Mouse (Mus musculus) megakaryocyte, adult 5-6 weeks (primary cell): ENCODE data around the gene Pdss2. TPM values are rescaled to one million over a fixed set of nuclear protein-coding genes. Genes with fewer than 3 reads are reported as not detected.

Source experiments
- ATAC-seq: 2 replicates; pipeline ENCODE4 v1.8.0; 2016; ENCODE audit warnings: mild to moderate bottlenecking, inconsistent platforms; ENCODE audit not compliant: poor library complexity, severe bottlenecking
- total RNA-seq, 2 experiments: library from RNA; stranded (forward) in 1 of 2; stranded (reverse) in 1 of 2; fragments of 153-499, 151-499 nt in 1 of 2; fragments of 221-1000, 200-1000 nt in 1 of 2; gene quantifications; 2 replicates each; pipeline versions ENCODE4 v1.2.3 to v1.2.4; 2015 to 2017

Pdss2 gene
- total RNA-seq (2015), result 2.7 and 5.8 TPM in 2 replicates
- total RNA-seq (2017), result 10.1 and 11.4 TPM in 2 replicates

DNA sequence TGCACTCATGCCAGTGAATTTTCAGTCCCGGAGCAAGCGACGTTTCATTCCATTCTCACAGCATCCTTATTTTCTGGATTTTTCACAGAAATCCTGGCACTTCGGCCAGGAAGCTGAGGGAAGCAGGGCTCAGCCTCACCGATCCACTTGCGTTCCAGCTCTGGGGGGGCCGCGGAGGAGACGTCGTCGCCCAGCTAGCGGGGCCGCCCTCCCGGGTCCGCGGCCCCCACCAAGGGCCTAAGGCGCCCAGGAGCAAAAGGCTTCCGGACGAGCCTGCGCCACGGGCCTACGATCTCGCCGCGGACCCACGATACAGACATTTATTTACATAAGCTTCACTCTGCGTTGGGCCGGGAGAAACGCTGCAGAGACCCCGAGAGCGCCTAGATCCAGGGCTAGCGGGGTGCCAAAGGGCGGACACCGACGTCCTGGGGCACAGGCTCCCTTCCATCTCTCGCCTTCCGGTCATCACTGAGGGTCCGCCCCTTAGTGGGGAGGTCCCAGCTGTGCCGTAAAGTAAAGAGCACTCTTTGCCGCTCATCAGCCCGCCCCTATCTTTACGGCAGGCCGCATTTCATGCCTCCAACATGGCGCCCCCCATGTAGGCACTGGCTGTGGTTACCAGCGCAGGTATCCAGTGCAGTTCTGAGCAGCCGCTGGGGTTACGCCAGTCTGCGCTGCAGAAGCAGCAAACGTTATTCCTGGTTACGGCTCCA is at the start of gene Pdss2:
Pdss2 (plus strand) TSS at position 577 of the 716 bp plus-strand sequence.
- ATAC-seq, result peak; percentile 99

DNA sequence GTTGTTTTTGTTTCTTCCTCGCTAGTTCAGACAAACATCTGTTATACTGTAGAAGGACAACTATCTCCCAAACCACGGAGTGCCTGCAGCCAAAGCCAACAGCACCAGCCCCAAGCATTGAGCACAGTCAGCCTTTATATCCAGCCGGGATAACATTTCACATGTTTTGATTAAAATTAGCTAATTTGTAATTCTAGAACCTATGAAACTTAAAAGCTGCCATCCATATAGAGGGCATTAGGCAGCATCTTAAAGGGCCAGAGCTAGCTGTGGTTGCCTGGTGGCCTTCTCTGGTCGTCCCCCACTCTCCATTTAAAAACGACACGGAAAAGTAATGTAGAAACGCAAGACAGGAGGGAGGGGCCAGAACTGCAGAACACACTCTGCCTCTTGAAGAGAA is 49.2 kb upstream of the Pdss2 start:
- no peak for ATAC-seq

DNA sequence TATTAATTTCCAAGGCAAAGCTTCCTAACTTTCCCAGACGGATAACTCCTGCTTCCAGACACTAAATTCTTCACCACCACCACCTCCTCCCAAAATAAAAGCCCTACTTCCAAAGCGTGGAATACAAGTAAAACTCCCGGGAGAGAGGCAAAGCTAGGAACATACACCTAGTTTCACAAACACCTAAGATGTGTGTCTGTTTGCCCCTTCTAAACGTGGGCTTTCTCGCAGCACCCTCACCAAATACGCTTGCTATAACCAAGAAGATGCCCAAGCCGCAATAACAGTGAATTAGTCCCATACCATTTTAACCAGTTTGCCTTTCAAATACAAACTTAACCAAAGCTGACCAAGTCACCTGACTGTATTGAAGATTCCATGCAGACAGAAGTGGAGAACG is 48.7 kb upstream of the Pdss2 start:
- ATAC-seq, result no peak

DNA sequence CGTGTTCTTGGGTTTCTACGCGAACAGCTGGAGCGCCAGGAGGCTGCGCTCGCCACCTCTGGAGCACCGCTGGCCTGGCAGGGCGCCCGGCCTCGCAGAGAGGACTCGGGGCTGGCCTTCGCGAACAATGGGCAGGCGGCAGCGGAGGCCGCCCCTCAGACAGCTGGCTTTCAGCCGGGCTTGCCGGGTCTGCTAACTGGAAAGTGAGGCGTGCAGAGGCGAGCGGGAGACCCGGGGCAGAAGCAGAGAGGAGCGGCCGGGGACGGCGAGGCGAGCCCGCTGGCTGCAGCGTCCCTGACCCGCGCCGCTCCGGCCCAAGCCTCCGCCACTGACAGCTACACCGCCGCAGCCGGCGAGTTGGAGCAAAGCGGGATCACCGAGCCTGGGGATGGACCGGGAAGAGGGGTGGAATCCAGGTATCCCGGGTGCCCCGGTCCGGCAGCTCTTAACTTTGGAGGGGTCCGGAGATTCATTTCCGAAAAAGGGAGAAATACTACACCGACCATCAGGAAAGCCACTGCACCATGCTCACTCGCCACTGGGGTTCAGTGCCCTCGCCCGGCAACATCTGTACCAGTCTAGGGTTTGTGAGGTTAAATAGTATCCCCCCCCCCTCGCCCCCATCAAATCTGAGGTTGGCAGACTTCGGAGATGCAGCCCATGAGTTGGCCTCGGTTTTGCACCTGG is 48.0 kb upstream of the Pdss2 start:
- no peak for ATAC-seq

DNA sequence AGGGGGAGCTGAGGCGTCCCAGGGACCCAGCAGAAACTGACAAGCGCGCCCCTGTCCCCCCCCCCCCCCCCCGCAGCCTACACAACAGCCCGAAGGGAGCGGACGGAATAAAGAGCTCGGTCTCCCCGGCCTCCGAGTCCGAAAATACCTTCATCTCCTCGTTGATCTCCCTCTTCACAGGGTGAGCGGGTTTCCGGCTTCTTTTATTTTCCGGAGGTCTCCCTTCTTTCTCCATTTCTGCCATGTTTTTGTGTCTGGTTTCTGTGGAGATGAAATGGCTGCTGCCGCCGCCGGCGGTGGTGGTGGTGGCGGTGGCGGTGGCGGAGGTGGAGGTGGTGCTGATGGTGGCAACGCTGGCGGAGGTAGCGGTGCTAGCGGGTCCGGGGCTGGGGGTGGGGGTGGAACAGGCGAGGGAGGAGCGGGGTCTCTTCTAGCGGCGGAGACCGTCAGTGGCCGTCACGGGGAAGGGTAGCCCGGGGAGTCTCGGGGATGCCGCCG is 47.4 kb upstream of the Pdss2 start:
- ATAC-seq, result no peak

DNA sequence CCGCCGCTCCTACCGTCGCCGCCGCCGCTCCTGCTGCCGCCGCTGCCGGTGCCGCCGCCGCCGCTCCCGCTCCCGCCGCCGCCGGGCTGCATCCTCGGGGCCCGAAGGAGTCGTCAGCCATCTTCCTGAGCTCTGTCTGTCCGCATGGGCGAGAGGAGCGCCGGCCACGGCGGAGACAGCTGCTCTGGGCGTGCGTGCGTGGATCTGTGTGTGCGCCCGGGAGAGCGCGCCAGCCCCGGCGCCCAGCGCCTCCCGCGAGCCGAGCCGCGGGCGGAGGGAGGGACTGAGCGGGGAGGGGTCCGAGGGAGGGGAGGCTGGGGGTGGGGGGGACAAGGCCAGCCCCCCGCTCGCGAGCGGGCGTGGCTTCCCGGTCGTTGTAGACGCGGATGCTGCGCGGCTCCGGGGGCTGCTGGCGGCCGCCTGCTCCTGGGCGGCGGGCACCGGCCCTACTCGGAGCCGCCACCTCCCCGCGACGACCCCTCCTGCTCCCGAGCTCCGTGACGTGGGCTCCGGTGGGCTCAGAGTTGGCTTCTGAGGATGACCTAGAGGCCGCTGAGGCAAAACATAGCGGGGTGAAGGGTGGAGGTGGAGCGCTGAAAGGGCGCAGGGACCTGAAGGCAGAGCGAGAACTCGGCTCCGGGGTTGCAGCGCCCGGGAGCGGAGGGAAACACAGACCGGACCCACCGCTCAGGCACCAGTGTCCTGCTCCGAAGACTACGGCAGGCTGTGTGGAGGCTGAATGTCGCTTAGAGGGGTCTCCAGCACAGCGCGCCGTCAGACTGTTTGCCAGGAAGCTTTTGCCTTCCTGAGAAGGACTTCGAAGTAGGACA is 46.7 kb upstream of the Pdss2 start, which contains the start of the genes Sobp and 9030612E09Rik:
Sobp (minus strand) TSS at position 205 of the 830 bp plus-strand sequence.
9030612E09Rik (plus strand) TSS at position 379 of the 830 bp plus-strand sequence.
- no peak for ATAC-seq

DNA sequence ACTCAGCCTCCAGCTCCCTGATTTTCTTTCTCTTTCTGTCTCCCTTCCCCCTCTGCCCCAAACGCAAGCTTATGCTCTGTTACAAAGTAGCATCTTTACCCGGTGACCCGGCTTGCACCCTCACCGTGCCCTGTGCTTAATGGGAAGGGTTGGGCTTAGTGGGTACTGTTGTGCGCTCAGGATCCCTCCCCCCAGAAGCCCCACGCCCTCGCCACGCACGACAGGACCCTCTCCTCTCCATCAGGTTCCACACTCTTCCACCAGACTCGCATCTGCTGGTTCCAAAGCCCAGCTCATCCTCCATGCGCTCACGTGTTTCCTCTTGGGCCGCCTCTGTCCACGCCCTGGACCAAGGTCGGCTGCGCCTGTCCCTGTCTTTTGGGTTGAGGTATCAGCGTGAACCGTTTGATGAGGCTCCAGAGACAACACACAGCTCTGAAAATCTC is 46.1 kb upstream of the Pdss2 start:
- no peak for ATAC-seq

DNA sequence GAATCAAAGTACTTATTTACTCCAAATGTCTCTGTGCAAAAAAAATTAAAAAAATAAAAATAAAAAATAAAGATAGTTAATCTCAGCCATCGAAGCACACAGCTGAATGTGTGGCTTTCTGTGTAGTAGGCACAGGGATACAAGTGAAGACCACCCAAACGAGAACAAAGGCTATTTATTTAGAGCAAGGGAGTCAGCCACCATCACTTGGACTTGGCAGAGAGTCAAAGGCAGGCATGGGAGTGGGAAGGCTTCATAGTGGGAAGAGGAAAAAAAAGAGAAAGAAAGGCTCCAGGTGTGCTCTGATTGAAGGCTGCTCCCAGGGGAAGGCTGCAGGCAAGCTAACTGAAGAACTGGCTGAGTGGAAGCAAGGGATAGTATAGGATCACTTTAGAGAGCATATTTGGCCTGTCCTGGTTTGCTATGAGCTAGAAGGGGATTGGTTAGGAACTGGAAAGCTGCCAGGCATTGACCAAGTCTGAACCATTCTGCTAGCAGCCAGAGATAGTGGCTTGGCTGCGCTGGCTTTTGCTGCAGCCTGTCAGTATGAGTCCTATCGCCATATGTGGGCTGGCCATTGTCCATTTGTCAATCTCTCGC is 40.9 kb upstream of the Pdss2 start:
- no peak for ATAC-seq

DNA sequence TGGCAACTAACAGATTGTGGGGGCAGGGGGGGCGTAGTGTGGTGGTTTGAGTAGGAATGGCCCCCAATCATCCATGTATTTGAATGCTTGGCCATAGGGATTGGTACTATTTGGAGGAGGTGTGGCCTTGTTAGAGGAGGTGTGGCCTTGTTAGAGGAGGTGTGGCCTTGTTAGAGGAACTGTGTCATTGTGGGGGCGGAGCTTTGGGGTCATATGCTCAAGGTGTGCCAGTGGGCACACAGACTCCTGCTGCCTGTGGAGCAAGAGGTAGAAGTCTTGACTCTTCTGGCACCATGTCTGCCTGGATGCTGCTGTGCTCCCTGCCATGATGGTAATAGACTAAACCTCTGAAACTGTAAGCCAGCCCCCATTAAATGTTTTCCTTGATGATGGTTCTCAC is 21.1 kb upstream of the Pdss2 start:
- ATAC-seq, result no peak

DNA sequence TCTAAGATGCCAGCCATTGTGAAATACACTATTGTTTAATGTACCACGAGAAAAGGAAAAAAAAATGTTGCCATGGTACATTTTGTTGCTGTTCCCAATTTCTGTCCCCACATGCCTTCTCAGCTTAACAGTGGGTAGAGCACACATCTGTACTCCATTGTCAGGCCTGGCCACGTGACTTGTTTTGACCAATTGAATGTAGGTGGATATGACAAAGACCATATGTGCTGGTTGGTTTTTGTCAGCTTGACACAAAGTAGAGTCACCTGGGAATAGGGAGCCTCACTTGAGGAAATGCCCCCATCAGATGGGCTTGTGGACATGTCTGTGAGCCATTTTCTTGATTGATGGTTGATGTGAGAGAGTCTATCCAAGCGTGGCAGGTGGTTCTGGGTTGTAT is 17.4 kb upstream of the Pdss2 start:
- no peak for ATAC-seq

DNA sequence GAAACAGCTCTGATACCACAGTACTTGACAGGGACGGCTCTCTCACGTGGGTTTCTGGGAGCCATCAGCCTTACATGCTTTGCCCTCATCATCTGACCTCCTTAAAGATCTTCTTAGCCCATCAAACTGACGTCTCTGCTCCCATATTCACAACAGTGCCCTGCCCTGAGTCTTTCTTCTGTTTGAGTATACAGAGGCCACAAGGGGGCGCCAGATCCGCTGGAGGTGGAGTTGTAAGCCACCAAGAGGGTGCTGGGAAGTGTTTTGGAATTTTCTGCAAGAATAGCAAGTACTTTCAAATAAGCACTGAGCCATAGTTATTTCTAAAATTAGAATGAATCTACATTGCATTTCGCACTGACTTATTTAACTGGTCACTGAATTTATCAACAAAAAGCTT is 9.4 kb upstream of the Pdss2 start:
- peak; percentile 63; the same call in 1 of the 2 replicates for ATAC-seq

DNA sequence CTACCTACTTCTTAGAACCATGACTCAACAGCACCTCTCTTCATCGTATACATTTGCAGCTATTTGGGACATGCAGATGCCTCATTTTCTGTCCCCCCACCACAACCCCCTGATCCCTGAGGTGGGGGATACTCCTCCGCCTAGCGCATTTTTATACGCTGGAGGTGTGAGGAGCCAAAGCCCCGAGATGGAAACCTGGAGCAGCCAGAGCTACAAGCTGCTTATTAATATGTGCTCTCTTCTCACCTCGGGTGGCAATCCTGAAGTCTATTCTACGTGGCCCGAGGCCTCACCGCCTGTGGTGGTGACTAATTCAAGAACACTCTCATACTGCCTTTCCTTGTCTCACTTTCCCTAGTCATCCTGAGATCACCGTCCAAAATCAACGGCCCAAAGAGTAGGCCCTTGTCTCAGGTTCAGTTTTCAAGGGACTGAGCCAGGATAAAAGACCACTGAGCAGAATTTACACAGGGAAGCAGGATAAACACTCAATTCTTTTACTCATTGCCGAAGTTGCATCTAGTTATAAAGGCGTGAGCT is 3.9 kb upstream of the Pdss2 start:
- no peak for ATAC-seq

DNA sequence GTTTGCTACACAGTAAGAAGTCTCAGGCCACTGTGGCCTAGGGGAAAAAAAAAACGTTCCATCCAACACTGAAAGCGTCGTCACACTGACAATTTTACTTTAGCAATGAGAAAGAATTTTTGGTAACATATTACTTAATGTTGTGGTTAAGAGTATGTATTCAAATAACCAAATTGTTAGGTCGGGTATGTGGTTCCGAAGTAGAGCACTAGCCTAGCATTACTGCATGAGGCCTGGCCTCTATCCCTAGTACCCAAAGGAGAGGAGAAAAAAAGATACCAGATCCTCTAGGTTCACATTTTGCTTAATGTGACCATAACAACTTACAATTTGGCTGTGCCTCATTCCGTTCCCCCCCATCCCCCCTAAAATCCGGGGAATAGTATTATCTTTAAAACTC is 807 bp upstream of the Pdss2 start:
- ATAC-seq, result peak; percentile 4; the same call in 1 of the 2 replicates

DNA sequence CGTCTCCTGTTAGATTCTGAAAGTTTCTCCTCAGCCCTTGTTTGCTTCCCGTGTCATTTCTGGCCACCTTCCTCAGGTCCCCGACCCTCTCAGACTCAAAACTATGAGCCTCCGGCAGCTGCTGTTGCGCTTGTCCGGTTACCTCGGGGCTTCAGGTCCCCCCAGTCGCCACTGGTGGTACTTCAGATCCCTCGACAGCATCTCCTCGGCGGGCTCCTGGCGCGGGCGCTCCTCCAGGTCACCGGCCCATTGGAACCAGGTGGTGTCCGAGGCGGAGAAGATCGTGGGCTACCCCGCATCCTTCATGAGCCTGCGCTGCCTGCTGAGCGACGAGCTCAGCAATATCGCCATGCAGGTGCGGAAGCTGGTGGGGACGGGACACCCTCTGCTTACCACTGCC is 373 bp downstream of the Pdss2 start:
- ATAC-seq, result peak; percentile 22

DNA sequence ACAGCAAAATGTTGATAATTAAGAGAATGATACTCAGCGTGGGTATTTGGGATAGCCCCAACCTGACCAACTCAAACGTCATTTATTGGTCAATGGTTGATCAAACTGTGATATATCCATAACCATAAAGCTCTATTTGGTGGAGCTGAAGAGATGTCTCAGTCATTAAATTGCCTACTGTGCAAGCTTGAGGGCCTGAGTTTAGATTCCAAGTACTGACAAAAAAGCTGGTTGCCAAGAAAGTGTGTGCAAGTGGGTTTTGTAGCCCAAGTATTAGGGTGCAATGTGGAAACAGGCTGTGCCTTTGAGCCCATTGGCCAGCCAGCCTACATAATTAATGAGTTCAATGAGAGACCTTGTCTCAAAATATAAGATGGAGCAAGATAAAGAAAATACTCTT is 2.1 kb downstream of the Pdss2 start:
- ATAC-seq, result no peak

DNA sequence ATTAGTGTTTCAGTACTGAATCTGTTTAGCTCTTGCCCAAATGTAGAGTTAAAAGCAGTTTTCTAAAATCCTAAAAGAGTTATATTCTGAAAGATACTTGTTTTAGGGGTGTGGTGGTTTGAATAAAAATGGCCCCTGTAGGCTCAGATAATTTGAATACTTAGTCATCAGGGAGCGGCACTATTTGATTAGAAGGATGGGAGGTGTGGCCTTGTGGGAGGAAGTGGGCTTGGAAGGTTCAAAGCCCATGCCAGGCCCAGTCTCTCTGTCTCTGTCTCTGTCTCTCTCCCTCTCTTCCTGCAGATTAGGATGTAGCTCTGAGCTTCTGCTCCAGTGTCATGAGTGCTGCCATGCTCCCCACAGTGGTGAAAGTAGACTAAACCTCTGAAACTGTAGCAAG is 5.1 kb downstream of the Pdss2 start:
- no peak for ATAC-seq

DNA sequence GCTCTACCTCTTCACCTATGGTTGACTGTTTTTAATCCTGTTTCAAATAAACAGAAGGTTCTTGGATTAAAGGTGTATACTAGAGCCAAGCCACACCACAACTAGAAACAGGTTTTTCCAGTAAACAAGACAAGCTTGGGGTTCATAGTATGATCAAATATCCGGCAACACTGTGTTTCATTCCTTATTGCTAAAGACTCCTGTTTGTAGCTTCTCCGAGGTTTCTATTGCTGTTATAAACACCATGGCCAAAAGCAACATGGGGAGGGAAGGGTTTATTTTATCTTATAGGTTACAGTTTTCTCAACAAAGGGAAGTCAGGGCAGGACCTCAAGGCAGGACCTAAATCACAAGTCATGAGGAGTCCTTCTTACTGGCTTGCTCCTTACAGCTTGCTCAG is 8.0 kb downstream of the Pdss2 start:
- no peak for ATAC-seq

DNA sequence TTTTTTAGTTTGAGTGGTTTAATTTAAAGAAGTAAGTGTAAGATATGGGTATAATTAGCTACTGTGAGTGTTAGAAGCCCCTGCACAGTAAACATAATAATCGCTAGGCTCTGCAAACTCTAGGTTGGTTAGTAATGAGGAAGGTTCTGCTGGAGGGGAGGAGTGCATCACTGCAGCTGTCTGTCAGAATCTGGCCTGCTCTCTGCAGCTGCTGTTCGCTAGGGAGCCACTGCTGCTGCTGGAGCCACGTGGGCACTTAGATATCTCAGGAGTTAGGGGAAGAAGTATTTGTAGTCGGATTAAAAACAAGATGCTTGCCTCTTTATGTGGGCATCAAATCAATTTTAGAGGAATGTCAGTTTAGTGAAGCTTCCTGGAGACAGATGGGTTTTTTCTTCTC is 13.2 kb downstream of the Pdss2 start:
- no peak for ATAC-seq

DNA sequence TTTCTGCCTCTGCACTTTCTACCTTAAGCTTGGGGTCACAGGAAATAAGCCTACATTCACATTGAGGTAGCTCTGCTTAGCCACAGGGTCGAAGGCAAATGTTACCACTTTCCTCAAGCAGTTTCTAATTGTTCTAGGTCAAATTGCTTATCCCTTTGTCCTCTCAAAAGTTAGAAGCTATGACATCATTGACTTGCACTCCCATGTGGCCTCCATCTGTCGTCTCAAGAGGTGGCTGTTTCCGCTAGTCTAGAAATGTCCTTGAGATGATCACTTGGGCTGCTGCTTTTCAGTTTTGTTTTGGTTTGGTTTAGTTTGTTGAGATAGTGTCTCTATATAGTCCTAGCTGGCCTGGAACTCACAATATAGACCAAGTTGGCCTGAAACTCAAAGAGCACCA is 13.7 kb downstream of the Pdss2 start:
- no peak for ATAC-seq
